Mouse (Mus musculus): ENCODE data around the gene Mtor. TPM values are rescaled to one million over a fixed set of nuclear protein-coding genes. Genes with fewer than 3 reads are reported as not detected.

Mtor gene
- polyA plus RNA-seq, 1 experiment from 2014 or later, result 13.0 TPM

DNA sequence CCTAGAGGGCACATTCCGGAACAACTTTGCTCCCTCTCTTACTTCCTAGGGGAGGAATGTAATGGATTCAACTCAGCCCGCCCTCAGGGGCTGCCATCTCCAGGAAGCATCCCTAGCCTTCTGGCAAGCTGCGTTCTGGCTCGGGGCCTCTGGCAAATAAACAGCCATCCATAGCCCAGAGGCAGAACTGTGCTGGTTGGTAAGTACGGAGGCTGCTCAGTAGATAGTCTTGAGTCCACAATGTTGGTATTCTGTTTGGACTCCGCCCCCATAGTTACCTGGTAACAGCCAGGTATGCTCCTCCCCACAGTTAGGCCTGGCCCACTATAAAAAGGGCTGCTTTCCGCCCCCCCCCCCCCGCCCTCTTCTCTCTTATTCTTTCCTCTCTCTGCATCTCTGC is 141.2 kb downstream of the Mtor start:
- no peak overlapping the region for H3K27ac ChIP-seq (ENCODE audit: low read depth)
- H3K4me2 ChIP-seq (ENCODE audit: low read depth, low read length), result no peak overlapping the region
- ATAC-seq, result no peak
- H3K4me3 ChIP-seq (ENCODE audit: low read depth, low read length), result no peak overlapping the region
- H3K9me3 ChIP-seq (ENCODE audit: low read length), result no peaks in the 10 kb centered on the region
- peaks cover 6% of the 10 kb centered on the region; the same call in 1 of the 2 replicates for H3K36me3 ChIP-seq (replicated peaks; ENCODE audit: insufficient read depth, low read length)
- WGBS (ENCODE audit: insufficient replicate concordance), result 72% methylated on average over 6 of the region's 8 CpGs
- no peak for TF ChIP-seq CTCF (IDR thresholded peaks at IDR 0.05; ENCODE audit: low read depth)
- TF ChIP-seq EP300 (IDR thresholded peaks at IDR 0.05; ENCODE audit: low read depth), result no peak
- no peak for DNase-seq
- no peaks in the 10 kb centered on the region for H3K27me3 ChIP-seq (ENCODE audit: insufficient read depth, low read length)
- H3K9ac ChIP-seq (replicated peaks), result no peak overlapping the region
- H3K4me1 ChIP-seq (ENCODE audit: insufficient read depth), result peaks cover 14% of the 10 kb centered on the region

- DNase-seq, result no peak
- Histone ChIP-seq H3K4me1 (ENCODE audit: insufficient read depth) (peaks cover 14% of the 10 kb centered on the region), H3K9me3 (ENCODE audit: low read length) (no peaks in the 10 kb centered on the region), H3K9ac (replicated peaks) (peak overlapping the region; percentile 81), H3K27me3 (ENCODE audit: insufficient read depth, low read length) (no peaks in the 10 kb centered on the region), H3K4me3 (ENCODE audit: low read depth, low read length) (peak overlapping the region; percentile 92), H3K27ac (ENCODE audit: low read depth) (no peak overlapping the region), H3K36me3 (replicated peaks; ENCODE audit: insufficient read depth, low read length) (peaks cover 12% of the 10 kb centered on the region), H3K4me2 (ENCODE audit: low read depth, low read length) (peak overlapping the region; percentile 98)
- no peak for ATAC-seq
- no peak for TF ChIP-seq EP300 (IDR thresholded peaks at IDR 0.05; ENCODE audit: low read depth)
- no peak for TF ChIP-seq CTCF (IDR thresholded peaks at IDR 0.05; ENCODE audit: low read depth)
- WGBS (ENCODE audit: insufficient replicate concordance), result 5% methylated on average over 18 of the region's 18 CpGs
Observed at GRCm38 (mm10) chr4:148590421-148591170, 142.2 kb downstream of the Mtor start.

GRCm38 (mm10) chr4:148591171-148591630 is 142.8 kb downstream of the Mtor start, which contains the start of gene Srm:
TSS of gene Srm (plus strand) at chr4:148591503.
- peaks cover 14% of the 10 kb centered on the region for H3K4me1 ChIP-seq (ENCODE audit: insufficient read depth)
- under 1% methylated on average over 40 of the region's 50 CpGs for WGBS (ENCODE audit: insufficient replicate concordance)
- ATAC-seq, result peak; percentile 99

DNA sequence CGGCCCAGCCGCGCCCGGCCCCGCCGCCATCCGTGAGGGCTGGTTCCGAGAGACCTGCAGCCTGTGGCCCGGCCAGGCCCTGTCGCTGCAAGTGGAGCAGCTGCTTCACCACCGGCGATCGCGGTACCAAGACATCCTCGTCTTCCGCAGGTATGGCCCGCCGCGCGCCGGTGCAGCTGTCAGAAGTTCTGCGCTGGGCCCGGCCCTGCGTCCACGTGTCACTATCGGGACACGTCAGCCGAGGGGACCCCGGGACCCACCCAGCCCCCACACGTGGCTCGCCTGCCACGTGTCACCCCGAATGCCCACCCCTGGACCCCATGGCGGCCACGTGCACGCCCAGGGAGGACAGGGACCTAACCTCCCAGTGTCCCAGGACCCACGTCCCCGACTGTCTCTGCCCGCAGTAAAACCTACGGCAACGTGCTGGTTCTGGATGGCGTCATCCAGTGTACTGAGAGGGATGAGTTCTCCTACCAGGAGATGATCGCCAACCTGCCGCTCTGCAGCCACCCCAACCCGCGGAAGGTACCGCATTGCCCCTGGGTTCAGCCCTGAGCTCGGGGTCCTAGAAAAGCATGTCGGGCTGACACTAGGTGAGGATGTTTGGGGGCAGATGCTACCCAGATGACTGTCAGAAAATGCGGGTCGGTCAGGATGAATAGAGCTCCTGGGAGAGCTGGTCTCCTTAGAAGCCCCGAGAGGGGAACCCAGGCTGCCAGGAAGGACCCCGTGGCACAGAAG is 143.4 kb downstream of the Mtor start:
- no peak for TF ChIP-seq CTCF (IDR thresholded peaks at IDR 0.05; ENCODE audit: low read depth)
- no peak for TF ChIP-seq EP300 (IDR thresholded peaks at IDR 0.05; ENCODE audit: low read depth)

More at GRCm38 (mm10) chr4:148591171-148591630, 142.8 kb downstream of the Mtor start, which contains the start of gene Srm:
- Histone ChIP-seq H3K9ac (replicated peaks) (peak within 1 kb of the TSS; percentile 81), H3K9me3 (ENCODE audit: low read length) (no peaks in the 10 kb centered on the region), H3K27me3 (ENCODE audit: insufficient read depth, low read length) (no peaks in the 10 kb centered on the region), H3K4me2 (ENCODE audit: low read depth, low read length) (peak within 1 kb of the TSS; percentile 98), H3K4me3 (ENCODE audit: low read depth, low read length) (peak within 1 kb of the TSS; percentile 92), H3K36me3 (replicated peaks; ENCODE audit: insufficient read depth, low read length) (peaks cover 17% of the 10 kb centered on the region), H3K27ac (ENCODE audit: low read depth) (peak within 1 kb of the TSS; percentile 75)
- DNase-seq, result peak; percentile 97
- no peak for TF ChIP-seq CTCF (IDR thresholded peaks at IDR 0.05; ENCODE audit: low read depth)
- TF ChIP-seq EP300 (IDR thresholded peaks at IDR 0.05; ENCODE audit: low read depth), result 0 out of 2 replicates have a peak, but pooled peaks have one; percentile 24

GRCm38 (mm10) chr4:148593996-148594395 is 145.6 kb downstream of the Mtor start:
- H3K27me3 ChIP-seq (ENCODE audit: insufficient read depth, low read length), result no peaks in the 10 kb centered on the region
- peaks cover 14% of the 10 kb centered on the region for H3K4me1 ChIP-seq (ENCODE audit: insufficient read depth)
- no peak for DNase-seq
- H3K9ac ChIP-seq (replicated peaks), result no peak overlapping the region
- 93% methylated on average over 11 of the region's 11 CpGs for WGBS (ENCODE audit: insufficient replicate concordance)
- H3K4me2 ChIP-seq (ENCODE audit: low read depth, low read length), result no peak overlapping the region
- H3K9me3 ChIP-seq (ENCODE audit: low read length), result no peaks in the 10 kb centered on the region
- ATAC-seq, result no peak
- H3K27ac ChIP-seq (ENCODE audit: low read depth), result no peak overlapping the region
- no peak overlapping the region for H3K4me3 ChIP-seq (ENCODE audit: low read depth, low read length)
- peaks cover 29% of the 10 kb centered on the region for H3K36me3 ChIP-seq (replicated peaks; ENCODE audit: insufficient read depth, low read length)
- no peak for TF ChIP-seq EP300 (IDR thresholded peaks at IDR 0.05; ENCODE audit: low read depth)

More for the DNA sequence above, 143.4 kb downstream of the Mtor start:
- peak overlapping the region; percentile 75 for H3K27ac ChIP-seq (ENCODE audit: low read depth)
- peaks cover 23% of the 10 kb centered on the region for H3K36me3 ChIP-seq (replicated peaks; ENCODE audit: insufficient read depth, low read length)
- peaks cover 14% of the 10 kb centered on the region for H3K4me1 ChIP-seq (ENCODE audit: insufficient read depth)
- peak overlapping the region; percentile 92 for H3K4me3 ChIP-seq (ENCODE audit: low read depth, low read length)
- ATAC-seq (peak; percentile 48), DNase-seq (no peak)
- H3K27me3 ChIP-seq (ENCODE audit: insufficient read depth, low read length), result no peaks in the 10 kb centered on the region
- peak overlapping the region; percentile 98 for H3K4me2 ChIP-seq (ENCODE audit: low read depth, low read length)
- H3K9ac ChIP-seq (replicated peaks), result peak overlapping the region; percentile 81
- H3K9me3 ChIP-seq (ENCODE audit: low read length), result no peaks in the 10 kb centered on the region
- WGBS (ENCODE audit: insufficient replicate concordance), result 4% methylated on average over 37 of the region's 53 CpGs

DNA sequence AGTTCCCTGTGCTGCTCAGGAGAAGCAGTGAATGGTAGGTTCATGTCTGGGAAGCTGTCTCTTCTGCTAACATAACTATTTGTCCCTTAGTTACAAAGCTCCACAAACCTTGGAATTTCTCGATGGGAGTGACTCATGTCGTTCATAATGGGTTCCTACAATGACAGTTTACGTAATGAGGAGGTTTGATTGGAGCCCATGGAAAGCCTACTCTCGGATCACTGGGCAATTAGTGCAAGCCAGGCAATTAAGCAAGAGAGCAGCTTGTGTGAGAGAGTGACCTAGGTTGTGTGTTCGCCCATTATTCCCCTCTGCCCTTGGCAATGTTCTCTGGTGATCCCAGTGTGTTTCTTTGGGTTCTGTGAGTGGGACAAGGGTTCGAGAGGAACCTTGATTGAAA is 147.5 kb downstream of the Mtor start:
- peaks cover 14% of the 10 kb centered on the region for H3K4me1 ChIP-seq (ENCODE audit: insufficient read depth)
- no peak for ATAC-seq
- H3K9me3 ChIP-seq (ENCODE audit: low read length), result no peaks in the 10 kb centered on the region
- H3K27ac ChIP-seq (ENCODE audit: low read depth), result no peak overlapping the region
- no peak overlapping the region for H3K9ac ChIP-seq (replicated peaks)
- H3K36me3 ChIP-seq (replicated peaks; ENCODE audit: insufficient read depth, low read length), result peaks cover 29% of the 10 kb centered on the region
- WGBS (ENCODE audit: insufficient replicate concordance), result 78% methylated on average over 6 of the region's 6 CpGs
- DNase-seq, result no peak
- H3K27me3 ChIP-seq (ENCODE audit: insufficient read depth, low read length), result no peaks in the 10 kb centered on the region
- H3K4me2 ChIP-seq (ENCODE audit: low read depth, low read length), result no peak overlapping the region
- H3K4me3 ChIP-seq (ENCODE audit: low read depth, low read length), result no peak overlapping the region
- TF ChIP-seq CTCF (IDR thresholded peaks at IDR 0.05; ENCODE audit: low read depth) (no peak), EP300 (IDR thresholded peaks at IDR 0.05; ENCODE audit: low read depth) (no peak)
